Comparison of ENCODE assay signal across 20 mouse cellular contexts in the genomic region with DNA sequence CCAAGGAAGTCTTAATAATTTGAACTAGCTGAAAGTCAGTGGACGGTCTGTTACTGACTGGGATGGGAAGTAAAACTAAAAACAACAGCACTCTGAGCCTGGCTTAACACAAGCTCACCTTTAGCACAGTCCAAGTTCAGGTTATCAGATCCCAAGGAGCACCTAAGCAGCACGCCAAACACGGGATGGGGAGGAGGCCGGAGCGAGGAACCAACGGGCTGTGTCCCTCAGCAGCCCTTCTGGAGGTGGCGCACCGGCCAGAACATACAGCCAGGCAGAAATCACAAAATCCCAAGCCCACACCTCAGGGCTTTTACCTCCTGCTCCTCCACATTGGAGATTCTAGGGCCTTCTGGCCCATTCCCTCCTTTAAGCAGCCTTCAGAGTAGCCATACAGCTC. TPM values are rescaled to one million over a fixed set of nuclear protein-coding genes. Genes with fewer than 3 reads are reported as not detected.
A peak's percentile ranks its signal among the peaks of the same experiment; 100 is the strongest.
DNase-seq lines count a peak whose midpoint lies in the region; ATAC-seq and TF ChIP-seq lines count a peak whose summit lies in the region.
"Had no signal": no experiment of that assay in that cellular context is flagged by ENCODE, and none has a peak within 500 bp of the region (broad histone marks: within the 10 kb centered on the region; RNA-seq: fewer than 3 reads in every experiment).

No protein-coding gene starts in this region.

- TF ChIP-seq POLR2A in testis, adult 2 months (IDR thresholded peaks at IDR 0.05; ENCODE audit: control insufficient read depth, low read depth, low read length) = no peak

- peaks cover 79% of the 10 kb centered on the region for H3K27me3 ChIP-seq in kidney, embryonic 15.5 days
- no peaks in the 10 kb centered on the region for H3K27me3 ChIP-seq in testis, adult 2 months (ENCODE audit: control insufficient read depth, insufficient read depth, low read length)
- H3K27me3 ChIP-seq in intestine, postnatal 0 days (replicated peaks; ENCODE audit: control insufficient read depth, insufficient read depth, low read length) = peaks cover 14% of the 10 kb centered on the region; the same call in 1 of the 2 replicates
- H3K27me3 ChIP-seq in stomach, embryonic 16.5 days (ENCODE audit: control insufficient read depth, insufficient read depth, low read length) = peaks cover 24% of the 10 kb centered on the region

- no peak for DNase-seq in kidney, adult 9 months
- DNase-seq in testis, postnatal 14 days (ENCODE audit: low spot score) = no peak
- DNase-seq in yolk sac, embryonic 10.5 days (ENCODE audit: low spot score) = no peak
- no peak for DNase-seq in adrenal gland, adult 18-20 months (ENCODE audit: low spot score in 2 of 2)
- DNase-seq: adrenal gland, postnatal 25 days; cerebellum, adult 9-11 months; embryo, embryonic 11 days; gastrocnemius, postnatal 25 days; midbrain, embryonic 14.5 days; right cerebral cortex, adult 18-20 months had no signal

- no peak for ATAC-seq in kidney, embryonic 15.5 days (replicated peaks; ENCODE audit: low FRiP score)
- ATAC-seq in intestine, postnatal 0 days = no peak
- ATAC-seq in stomach, embryonic 16.5 days (ENCODE audit: insufficient read depth, low FRiP score) = no peak
- ATAC-seq: liver, embryonic 12.5 days had no signal

- H3K4me2 ChIP-seq in kidney, embryonic 15.5 days = peak overlapping the region; percentile 84
- H3K4me2 ChIP-seq in intestine, postnatal 0 days (replicated peaks; ENCODE audit: low read depth) = peak overlapping the region; percentile 77
- H3K4me2 ChIP-seq in stomach, embryonic 16.5 days (ENCODE audit: low read depth, low read length) = peak overlapping the region; percentile 59
- H3K4me2 ChIP-seq: liver, embryonic 12.5 days had no signal

- no peak for TF ChIP-seq CTCF in testis, adult 2 months (IDR thresholded peaks at IDR 0.05; ENCODE audit: control insufficient read depth, insufficient read depth, insufficient replicate concordance, low read depth, low read length)
- TF ChIP-seq CTCF in intestine, postnatal 0 days (IDR thresholded peaks at IDR 0.05; ENCODE audit: low read depth) = no peak

- no peaks in the 10 kb centered on the region for H3K9me3 ChIP-seq in kidney, embryonic 15.5 days (replicated peaks)
- no peaks in the 10 kb centered on the region for H3K9me3 ChIP-seq in intestine, postnatal 0 days (ENCODE audit: control insufficient read depth)
- no peaks in the 10 kb centered on the region for H3K9me3 ChIP-seq in stomach, embryonic 16.5 days (replicated peaks; ENCODE audit: control insufficient read depth, low read length)
- H3K9me3 ChIP-seq: heart, embryonic 10.5 days; liver, embryonic 12.5 days had no signal

- no peaks in the 10 kb centered on the region for H3K36me3 ChIP-seq in kidney, embryonic 15.5 days
- H3K36me3 ChIP-seq in testis, adult 2 months (ENCODE audit: control insufficient read depth, insufficient read depth, low read length) = no peaks in the 10 kb centered on the region
- H3K36me3 ChIP-seq in intestine, postnatal 0 days (ENCODE audit: control insufficient read depth, insufficient read depth) = no peaks in the 10 kb centered on the region
- H3K36me3 ChIP-seq in stomach, embryonic 16.5 days (ENCODE audit: control insufficient read depth, insufficient read depth, low read length) = no peaks in the 10 kb centered on the region
- H3K36me3 ChIP-seq: heart, embryonic 10.5 days; liver, embryonic 12.5 days had no signal

- H3K27ac ChIP-seq in kidney, embryonic 15.5 days = peak overlapping the region; percentile 96
- no peak overlapping the region for H3K27ac ChIP-seq in testis, adult 2 months (ENCODE audit: control insufficient read depth, insufficient read depth, low read depth, low read length)
- peak overlapping the region; percentile 94 for H3K27ac ChIP-seq in intestine, postnatal 0 days (ENCODE audit: low read depth, low read length)
- H3K27ac ChIP-seq in stomach, embryonic 16.5 days (ENCODE audit: low read length) = peak overlapping the region; percentile 90
- H3K27ac ChIP-seq: heart, embryonic 10.5 days; liver, embryonic 12.5 days; macrophage had no signal

- H3K4me3 ChIP-seq in kidney, embryonic 15.5 days (replicated peaks) = peak overlapping the region; percentile 57
- H3K4me3 ChIP-seq in testis, adult 2 months (ENCODE audit: control insufficient read depth, low read depth, low read length) = peak overlapping the region; percentile 87
- H3K4me3 ChIP-seq in intestine, postnatal 0 days (ENCODE audit: low read depth, low read length) = peak overlapping the region; percentile 58
- peak overlapping the region; percentile 55 for H3K4me3 ChIP-seq in stomach, embryonic 16.5 days (replicated peaks; ENCODE audit: low read length)

- H3K4me1 ChIP-seq in kidney, embryonic 15.5 days = peaks cover 88% of the 10 kb centered on the region
- peaks cover 33% of the 10 kb centered on the region for H3K4me1 ChIP-seq in testis, adult 2 months (ENCODE audit: control insufficient read depth, insufficient read depth, low read length)
- peaks cover 3% of the 10 kb centered on the region; the same call in 1 of the 2 replicates for H3K4me1 ChIP-seq in intestine, postnatal 0 days (replicated peaks; ENCODE audit: control insufficient read depth, insufficient read depth, low read length)
- peaks cover 19% of the 10 kb centered on the region; the same call in 1 of the 2 replicates for H3K4me1 ChIP-seq in stomach, embryonic 16.5 days (ENCODE audit: control insufficient read depth, insufficient read depth, low read length)

- H3K9ac ChIP-seq in kidney, embryonic 15.5 days = peak overlapping the region; percentile 45
- peak overlapping the region; percentile 40 for H3K9ac ChIP-seq in intestine, postnatal 0 days (ENCODE audit: low read depth, low read length)
- peak overlapping the region; percentile 71 for H3K9ac ChIP-seq in stomach, embryonic 16.5 days (ENCODE audit: low read length)
- H3K9ac ChIP-seq: liver, embryonic 12.5 days had no signal

- WGBS in kidney, embryonic 15.5 days = 30% methylated on average over 8 of the region's 8 CpGs
- 31% methylated on average over 8 of the region's 8 CpGs for WGBS in intestine, postnatal 0 days
- WGBS in stomach, embryonic 16.5 days = 61% methylated on average over 8 of the region's 8 CpGs

RNA-seq across cellular contexts. Expression of a gene that starts 1.7 kb away (rescaled TPM):
- 11.3 and 12.0 TPM in 2 replicates for polyA plus RNA-seq in kidney, embryonic 15.5 days (2015; fragmentation: Nextera tagmentation; extraction: Ambion mirVana)
- polyA plus RNA-seq in testis, adult 2 months (2012; rRNA removed) = 8.5 and 10.1 TPM in 2 replicates
- polyA plus RNA-seq in intestine, postnatal 0 days (2015; fragmentation: Nextera tagmentation; extraction: Ambion mirVana) = 19.2 and 24.1 TPM in 2 replicates
- 21.5 and 29.5 TPM in 2 replicates for polyA plus RNA-seq in stomach, embryonic 16.5 days (2015; fragmentation: Nextera tagmentation; extraction: Ambion mirVana)
- not detected for total RNA-seq in adrenal gland, adult 18-20 months (2021)
- total RNA-seq: adrenal gland, postnatal 25 days; gastrocnemius, postnatal 25 days; hematopoietic stem cell, adult 5-6 weeks; left cerebral cortex, postnatal 10 days; MEL had no signal
- polyA plus RNA-seq: liver, embryonic 12.5 days; midbrain, embryonic 14.5 days had no signal

RNA-seq across cellular contexts. Expression of a gene that starts 9.1 kb away (rescaled TPM):
- polyA plus RNA-seq in kidney, embryonic 15.5 days (2015; fragmentation: Nextera tagmentation; extraction: Ambion mirVana) = 9.7 and 10.8 TPM in 2 replicates
- 15.4 and 16.7 TPM in 2 replicates for polyA plus RNA-seq in testis, adult 2 months (2012; rRNA removed)
- 13.0 and 15.9 TPM in 2 replicates for polyA plus RNA-seq in intestine, postnatal 0 days (2015; fragmentation: Nextera tagmentation; extraction: Ambion mirVana)
- polyA plus RNA-seq in stomach, embryonic 16.5 days (2015; fragmentation: Nextera tagmentation; extraction: Ambion mirVana) = 7.4 and 7.8 TPM in 2 replicates
- total RNA-seq in adrenal gland, adult 18-20 months (2021) = 1 to 10 TPM; 6.5 to 9.9 TPM

RNA-seq across cellular contexts. Expression of a gene that starts 42.9 kb away (rescaled TPM):
- 158 and 163 TPM in 2 replicates for polyA plus RNA-seq in kidney, embryonic 15.5 days (2015; fragmentation: Nextera tagmentation; extraction: Ambion mirVana)
- polyA plus RNA-seq in testis, adult 2 months (2012; rRNA removed) = 27.3 and 36.7 TPM in 2 replicates
- 73.8 and 81.0 TPM in 2 replicates for polyA plus RNA-seq in intestine, postnatal 0 days (2015; fragmentation: Nextera tagmentation; extraction: Ambion mirVana)
- polyA plus RNA-seq in stomach, embryonic 16.5 days (2015; fragmentation: Nextera tagmentation; extraction: Ambion mirVana) = 109 and 125 TPM in 2 replicates
- total RNA-seq in adrenal gland, adult 18-20 months (2021) = 100 to 1,000 TPM; 108 to 113 TPM

RNA-seq across cellular contexts. Expression of a gene that starts 48.4 kb away (rescaled TPM):
- polyA plus RNA-seq in kidney, embryonic 15.5 days (2015; fragmentation: Nextera tagmentation; extraction: Ambion mirVana) = 7.5 and 9.3 TPM in 2 replicates
- 11.0 and 12.7 TPM in 2 replicates for polyA plus RNA-seq in testis, adult 2 months (2012; rRNA removed)
- polyA plus RNA-seq in intestine, postnatal 0 days (2015; fragmentation: Nextera tagmentation; extraction: Ambion mirVana) = 3.8 and 4.5 TPM in 2 replicates
- 9.5 and 10.8 TPM in 2 replicates for polyA plus RNA-seq in stomach, embryonic 16.5 days (2015; fragmentation: Nextera tagmentation; extraction: Ambion mirVana)
- total RNA-seq in adrenal gland, adult 18-20 months (2021) = 10 to 100 TPM; 12.3 to 12.4 TPM

RNA-seq across cellular contexts. Expression of a gene that starts 51.3 kb away (rescaled TPM):
- 53.5 and 58.8 TPM in 2 replicates for polyA plus RNA-seq in kidney, embryonic 15.5 days (2015; fragmentation: Nextera tagmentation; extraction: Ambion mirVana)
- polyA plus RNA-seq in testis, adult 2 months (2012; rRNA removed) = 108 and 120 TPM in 2 replicates
- 37.4 and 38.6 TPM in 2 replicates for polyA plus RNA-seq in intestine, postnatal 0 days (2015; fragmentation: Nextera tagmentation; extraction: Ambion mirVana)
- polyA plus RNA-seq in stomach, embryonic 16.5 days (2015; fragmentation: Nextera tagmentation; extraction: Ambion mirVana) = 43.3 and 45.2 TPM in 2 replicates
- total RNA-seq in adrenal gland, adult 18-20 months (2021) = 10 to 100 TPM; 67.8 to 69.3 TPM
